Mouse (Mus musculus): ENCODE results near the gene Zkscan7. TPM values are rescaled to one million over a fixed set of nuclear protein-coding genes. Genes with fewer than 3 reads are reported as not detected.
A peak's percentile ranks its signal among the peaks of the same experiment; 100 is the strongest.

The Zkscan7 gene
- polyA plus RNA-seq, 1 experiment, result 4.9 TPM

GRCm38 (mm10) chr9:122886372-122887179 is 1.1 kb downstream of the Zkscan7 start:
- peak; percentile 82 for TF ChIP-seq POLR2A (IDR thresholded peaks at IDR 0.05; ENCODE audit: low read depth, low read length)
- no peak for TF ChIP-seq CTCF (IDR thresholded peaks at IDR 0.05; ENCODE audit: borderline replicate concordance, insufficient read depth, low read length)
- Histone ChIP-seq H3K27ac (ENCODE audit: insufficient read depth, low read length) (no peak overlapping the region), H3K4me1 (ENCODE audit: control insufficient read depth, insufficient read depth, low read length) (0 out of 2 replicates have a peak, but pooled peaks cover 3% of the 10 kb centered on the region), H3K4me3 (ENCODE audit: insufficient read depth, low read length) (peak overlapping the region; percentile 94)

GRCm38 (mm10) chr9:122901047-122901446 is 15.6 kb downstream of the Zkscan7 start:
- no peak overlapping the region for H3K4me3 ChIP-seq (ENCODE audit: insufficient read depth, low read length)
- H3K4me1 ChIP-seq (ENCODE audit: control insufficient read depth, insufficient read depth, low read length), result no peaks in the 10 kb centered on the region
- no peak for TF ChIP-seq CTCF (IDR thresholded peaks at IDR 0.05; ENCODE audit: borderline replicate concordance, insufficient read depth, low read length)
- no peak for TF ChIP-seq POLR2A (IDR thresholded peaks at IDR 0.05; ENCODE audit: low read depth, low read length)
- no peak overlapping the region for H3K27ac ChIP-seq (ENCODE audit: insufficient read depth, low read length)

DNA sequence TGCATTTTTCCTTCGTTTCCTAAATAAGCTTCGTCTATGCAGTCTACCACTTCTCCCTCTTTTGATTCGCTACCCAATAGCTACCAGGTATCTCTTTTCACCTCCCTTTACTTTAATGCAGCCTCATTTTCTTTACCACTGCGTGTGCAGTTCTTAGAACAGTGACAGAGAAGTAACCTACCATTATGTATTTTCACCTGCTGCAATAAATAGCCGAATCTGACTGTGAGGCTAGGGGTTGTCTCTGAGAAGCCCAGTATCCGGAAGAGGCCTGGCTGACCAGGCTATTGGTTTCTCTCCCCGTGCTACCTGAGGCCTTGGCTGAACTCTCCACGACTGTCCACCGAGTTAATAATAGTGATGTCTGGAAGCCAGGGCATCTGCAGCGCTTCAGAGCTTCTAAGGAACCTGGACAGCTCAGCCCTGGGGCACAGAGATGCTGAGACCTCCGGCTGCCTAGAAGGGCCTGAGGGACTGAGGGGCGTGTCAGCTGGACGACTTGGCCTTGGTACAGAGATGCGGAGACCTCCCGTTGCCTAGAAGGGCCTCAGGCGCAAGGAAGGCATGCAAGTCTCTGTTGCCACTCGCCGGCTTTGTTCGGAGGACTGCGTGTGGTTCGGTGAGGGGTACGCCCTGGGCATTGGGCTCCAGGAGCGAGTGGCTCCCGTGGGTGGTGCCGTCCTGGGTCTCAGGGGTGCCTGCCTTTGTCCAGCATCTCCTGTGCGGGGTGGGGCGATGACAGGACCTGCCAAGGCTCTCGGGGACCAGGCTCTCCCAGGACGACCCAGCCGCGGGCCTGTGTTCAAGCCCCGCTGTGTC is 17.4 kb downstream of the Zkscan7 start:
- TF ChIP-seq POLR2A (IDR thresholded peaks at IDR 0.05; ENCODE audit: low read depth, low read length) (peak; percentile 63; the same call in 1 of the 2 replicates), CTCF (IDR thresholded peaks at IDR 0.05; ENCODE audit: borderline replicate concordance, insufficient read depth, low read length) (no peak)
- Histone ChIP-seq H3K4me1 (ENCODE audit: control insufficient read depth, insufficient read depth, low read length) (no peaks in the 10 kb centered on the region), H3K27ac (ENCODE audit: insufficient read depth, low read length) (no peak overlapping the region), H3K4me3 (ENCODE audit: insufficient read depth, low read length) (peak overlapping the region; percentile 46)

DNA sequence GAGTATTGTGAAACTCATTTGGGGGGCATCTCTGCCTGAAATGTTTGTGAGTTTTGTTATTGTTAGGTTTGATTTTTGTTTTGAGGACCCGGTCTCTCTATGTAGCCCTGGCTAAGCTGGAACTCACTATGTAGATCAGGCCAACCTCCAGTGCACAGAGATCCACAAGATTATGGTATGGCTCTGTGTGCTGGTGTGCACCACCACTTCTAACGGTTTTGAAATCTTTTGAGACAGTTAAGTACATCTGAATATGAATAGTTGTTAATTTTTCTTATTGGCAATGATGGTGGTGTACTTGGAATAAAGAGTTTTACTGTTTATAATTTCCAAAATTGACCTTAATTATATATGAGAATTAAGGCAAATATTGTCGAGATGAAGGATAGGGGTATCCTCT is 37.0 kb downstream of the Zkscan7 start:
- Histone ChIP-seq H3K4me1 (ENCODE audit: control insufficient read depth, insufficient read depth, low read length) (peaks cover 4% of the 10 kb centered on the region; the same call in 1 of the 2 replicates), H3K27ac (ENCODE audit: insufficient read depth, low read length) (no peak overlapping the region), H3K4me3 (ENCODE audit: insufficient read depth, low read length) (no peak overlapping the region)
- TF ChIP-seq CTCF (IDR thresholded peaks at IDR 0.05; ENCODE audit: borderline replicate concordance, insufficient read depth, low read length) (no peak), POLR2A (IDR thresholded peaks at IDR 0.05; ENCODE audit: low read depth, low read length) (no peak)

- Histone ChIP-seq H3K4me3 (ENCODE audit: insufficient read depth, low read length) (peak within 1 kb of the TSS; percentile 69), H3K4me1 (ENCODE audit: control insufficient read depth, insufficient read depth, low read length) (peaks cover 4% of the 10 kb centered on the region; the same call in 1 of the 2 replicates), H3K27ac (ENCODE audit: insufficient read depth, low read length) (no peak within 1 kb of the TSS)
- TF ChIP-seq POLR2A (IDR thresholded peaks at IDR 0.05; ENCODE audit: low read depth, low read length) (no peak; the same call in none of the 2 replicates), CTCF (IDR thresholded peaks at IDR 0.05; ENCODE audit: borderline replicate concordance, insufficient read depth, low read length) (no peak)
Measured at GRCm38 (mm10) chr9:122922936-122923381, 37.5 kb downstream of the Zkscan7 start, which contains the start of gene Zfp105. TSS of gene Zfp105 (plus strand) at chr9:122923072.

DNA sequence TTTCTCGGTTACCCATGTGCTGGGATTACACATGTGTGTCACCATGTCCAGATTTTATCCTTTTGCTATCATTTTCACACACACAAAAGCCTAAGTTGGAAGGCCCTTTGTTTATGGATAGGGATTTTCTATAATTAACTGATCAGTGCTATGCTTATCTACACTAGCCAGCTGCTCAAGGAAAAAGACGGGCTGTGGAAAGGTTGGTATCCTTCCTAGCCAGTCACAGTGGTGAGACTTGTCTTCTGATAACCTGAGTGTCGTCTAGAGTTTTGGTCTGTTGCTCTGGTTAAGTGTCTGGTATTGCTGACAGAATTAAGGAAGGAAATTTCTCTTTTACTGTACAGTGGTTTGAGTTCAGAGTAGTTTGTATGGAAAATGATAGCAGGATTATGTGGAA is 43.4 kb downstream of the Zkscan7 start:
- TF ChIP-seq CTCF (IDR thresholded peaks at IDR 0.05; ENCODE audit: borderline replicate concordance, insufficient read depth, low read length) (no peak), POLR2A (IDR thresholded peaks at IDR 0.05; ENCODE audit: low read depth, low read length) (no peak)

More for the DNA sequence above, 43.4 kb downstream of the Zkscan7 start:
- no peak overlapping the region for H3K4me3 ChIP-seq (ENCODE audit: insufficient read depth, low read length)
- H3K4me1 ChIP-seq (ENCODE audit: control insufficient read depth, insufficient read depth, low read length), result peaks cover 3% of the 10 kb centered on the region; the same call in 1 of the 2 replicates
- H3K27ac ChIP-seq (ENCODE audit: insufficient read depth, low read length), result no peak overlapping the region

Other genes with a start within 250 kb of the Zkscan7 start
- not detected in 2 replicates for gene Topaz1, start 138.3 kb upstream of the Zkscan7 start, polyA plus RNA-seq (2011; ENCODE audit: insufficient read length, low read depth, missing spikeins)
- 8.0 and 9.9 TPM in 2 replicates for gene Tcaim, start 80.1 kb upstream of the Zkscan7 start, polyA plus RNA-seq (2011; ENCODE audit: insufficient read length, low read depth, missing spikeins)
- gene Gm35549, start 41.6 kb upstream of the Zkscan7 start, polyA plus RNA-seq (2011; ENCODE audit: insufficient read length, low read depth, missing spikeins), result not detected in 2 replicates
- 74.3 and 83.7 TPM in 2 replicates for gene Zfp445, start 19.7 kb upstream of the Zkscan7 start, polyA plus RNA-seq (2011; ENCODE audit: insufficient read length, low read depth, missing spikeins)
- gene Zfp105, start 37.4 kb downstream of the Zkscan7 start, polyA plus RNA-seq (2011; ENCODE audit: insufficient read length, low read depth, missing spikeins), result 7.8 and 10.5 TPM in 2 replicates
- gene 1110059G10Rik, start 65.3 kb downstream of the Zkscan7 start, polyA plus RNA-seq (2011; ENCODE audit: insufficient read length, low read depth, missing spikeins), result 25.7 and 34.2 TPM in 2 replicates
- gene Kif15, start 65.4 kb downstream of the Zkscan7 start, polyA plus RNA-seq (2011; ENCODE audit: insufficient read length, low read depth, missing spikeins), result 32.2 and 59.5 TPM in 2 replicates
- gene Tmem42, start 135.6 kb downstream of the Zkscan7 start, polyA plus RNA-seq (2011; ENCODE audit: insufficient read length, low read depth, missing spikeins), result 4.1 and 4.4 TPM in 2 replicates
- gene Tgm4, start 149.0 kb downstream of the Zkscan7 start, polyA plus RNA-seq (2011; ENCODE audit: insufficient read length, low read depth, missing spikeins), result not detected in 2 replicates
- 88.0 and 92.1 TPM in 2 replicates for gene Zdhhc3, start 227.5 kb downstream of the Zkscan7 start, polyA plus RNA-seq (2011; ENCODE audit: insufficient read length, low read depth, missing spikeins)
- gene Exosc7, start 227.5 kb downstream of the Zkscan7 start, polyA plus RNA-seq (2011; ENCODE audit: insufficient read length, low read depth, missing spikeins), result 28.9 and 38.1 TPM in 2 replicates

All from embryonic fibroblast, embryonic 13.5 days (primary cell).